Mouse (Mus musculus): ENCODE data around the gene Spty2d1. TPM values are rescaled to one million over a fixed set of nuclear protein-coding genes. Genes with fewer than 3 reads are reported as not detected.

Spty2d1 gene
- 11.1 TPM for polyA plus RNA-seq (2015; fragmentation: Illumina TruSeq; extraction: RNeasy Lipid Tissue Mini Kit (QIAGEN cat#74804); ENCODE audit: low read depth, low replicate concordance)

GRCm38 (mm10) chr7:47008168-47008993 lies at the start of gene Spty2d1:
Gene Spty2d1 (minus strand): TSS chr7:47008411.

GRCm38 (mm10) chr7:47050366-47050765 lies 42.2 kb upstream of the Spty2d1 start, which contains the start of gene Tmem86a:
Gene Tmem86a (plus strand): TSS chr7:47050601.

GRCm38 (mm10) chr7:46983280-46983679 lies 24.9 kb downstream of the Spty2d1 start, which contains the start of gene Gm9999:
Gene Gm9999 (plus strand): TSS chr7:46983580.

GRCm38 (mm10) chr7:46957831-46958691 lies 50.1 kb downstream of the Spty2d1 start, which contains the start of gene Uevld:
Gene Uevld (minus strand): TSS chr7:46958527.

Other genes starting within 250 kb of the Spty2d1 start
- 14.3 TPM for gene Hps5, start 212.3 kb downstream of the Spty2d1 start, polyA plus RNA-seq (2015; fragmentation: Illumina TruSeq; extraction: RNeasy Lipid Tissue Mini Kit (QIAGEN cat#74804); ENCODE audit: low read depth, low replicate concordance)
- gene Gtf2h1, start 212.3 kb downstream of the Spty2d1 start, polyA plus RNA-seq (2015; fragmentation: Illumina TruSeq; extraction: RNeasy Lipid Tissue Mini Kit (QIAGEN cat#74804); ENCODE audit: low read depth, low replicate concordance): 35.0 TPM
- gene Ldha, start 166.9 kb downstream of the Spty2d1 start, polyA plus RNA-seq (2015; fragmentation: Illumina TruSeq; extraction: RNeasy Lipid Tissue Mini Kit (QIAGEN cat#74804); ENCODE audit: low read depth, low replicate concordance): 476 TPM
- 0.45 TPM for gene Ldhc, start 147.2 kb downstream of the Spty2d1 start, polyA plus RNA-seq (2015; fragmentation: Illumina TruSeq; extraction: RNeasy Lipid Tissue Mini Kit (QIAGEN cat#74804); ENCODE audit: low read depth, low replicate concordance)
- gene Tsg101, start 88.4 kb downstream of the Spty2d1 start, polyA plus RNA-seq (2015; fragmentation: Illumina TruSeq; extraction: RNeasy Lipid Tissue Mini Kit (QIAGEN cat#74804); ENCODE audit: low read depth, low replicate concordance): 135 TPM
- gene Uevld, start 49.9 kb downstream of the Spty2d1 start, polyA plus RNA-seq (2015; fragmentation: Illumina TruSeq; extraction: RNeasy Lipid Tissue Mini Kit (QIAGEN cat#74804); ENCODE audit: low read depth, low replicate concordance): 10.6 TPM
- gene Gm9999, start 24.8 kb downstream of the Spty2d1 start, polyA plus RNA-seq (2015; fragmentation: Illumina TruSeq; extraction: RNeasy Lipid Tissue Mini Kit (QIAGEN cat#74804); ENCODE audit: low read depth, low replicate concordance): not detected
- gene Tmem86a, start 42.2 kb upstream of the Spty2d1 start, polyA plus RNA-seq (2015; fragmentation: Illumina TruSeq; extraction: RNeasy Lipid Tissue Mini Kit (QIAGEN cat#74804); ENCODE audit: low read depth, low replicate concordance): 19.5 TPM
- gene Ptpn5, start 125.3 kb upstream of the Spty2d1 start, polyA plus RNA-seq (2015; fragmentation: Illumina TruSeq; extraction: RNeasy Lipid Tissue Mini Kit (QIAGEN cat#74804); ENCODE audit: low read depth, low replicate concordance): 206 TPM
- not detected for gene Mrgpra6, start 196.5 kb upstream of the Spty2d1 start, polyA plus RNA-seq (2015; fragmentation: Illumina TruSeq; extraction: RNeasy Lipid Tissue Mini Kit (QIAGEN cat#74804); ENCODE audit: low read depth, low replicate concordance)
- gene Mrgpra9, start 244.4 kb upstream of the Spty2d1 start, polyA plus RNA-seq (2015; fragmentation: Illumina TruSeq; extraction: RNeasy Lipid Tissue Mini Kit (QIAGEN cat#74804); ENCODE audit: low read depth, low replicate concordance): not detected